Mouse (Mus musculus): ENCODE results near the gene Adh1.
A peak's percentile ranks its signal among the peaks of the same experiment; 100 is the strongest.

Gene Adh1

GRCm38 (mm10) chr3:138240942-138241341 lies 19.8 kb upstream of the Adh1 start:
- no peak for DNase-seq (ENCODE audit: low read depth, low spot score)

GRCm38 (mm10) chr3:138241371-138241770 lies 19.4 kb upstream of the Adh1 start:
- DNase-seq (ENCODE audit: low read depth, low spot score), result no peak

GRCm38 (mm10) chr3:138242021-138242726 lies 18.6 kb upstream of the Adh1 start:
- DNase-seq (ENCODE audit: low read depth, low spot score), result no peak

- DNase-seq (ENCODE audit: low read depth, low spot score), result no peak
Measured at GRCm38 (mm10) chr3:138242933-138243332, 17.9 kb upstream of the Adh1 start.

- DNase-seq (ENCODE audit: low read depth, low spot score), result no peak
Measured at GRCm38 (mm10) chr3:138244338-138244874, 16.4 kb upstream of the Adh1 start.

GRCm38 (mm10) chr3:138246511-138247020 lies 14.2 kb upstream of the Adh1 start:
- no peak for DNase-seq (ENCODE audit: low read depth, low spot score)

GRCm38 (mm10) chr3:138247241-138247640 lies 13.6 kb upstream of the Adh1 start:
- no peak for DNase-seq (ENCODE audit: low read depth, low spot score)

GRCm38 (mm10) chr3:138248011-138248410 lies 12.8 kb upstream of the Adh1 start:
- no peak for DNase-seq (ENCODE audit: low read depth, low spot score)

- no peak for DNase-seq (ENCODE audit: low read depth, low spot score)
Measured at GRCm38 (mm10) chr3:138248746-138249145, 12.0 kb upstream of the Adh1 start.

- no peak for DNase-seq (ENCODE audit: low read depth, low spot score)
Measured at GRCm38 (mm10) chr3:138251156-138251555, 9.6 kb upstream of the Adh1 start.

- no peak for DNase-seq (ENCODE audit: low read depth, low spot score)
Measured at GRCm38 (mm10) chr3:138254205-138254604, 6.6 kb upstream of the Adh1 start.

GRCm38 (mm10) chr3:138255366-138255765 lies 5.4 kb upstream of the Adh1 start:
- no peak for DNase-seq (ENCODE audit: low read depth, low spot score)

- no peak for DNase-seq (ENCODE audit: low read depth, low spot score)
Measured at GRCm38 (mm10) chr3:138255780-138256550, 4.8 kb upstream of the Adh1 start.

GRCm38 (mm10) chr3:138262568-138262967 lies 1.8 kb downstream of the Adh1 start:
- no peak for DNase-seq (ENCODE audit: low read depth, low spot score)

- no peak for DNase-seq (ENCODE audit: low read depth, low spot score)
Measured at GRCm38 (mm10) chr3:138263154-138263930, 2.6 kb downstream of the Adh1 start.

GRCm38 (mm10) chr3:138264648-138265047 lies 3.9 kb downstream of the Adh1 start:
- DNase-seq (ENCODE audit: low read depth, low spot score), result peak; percentile 29

- DNase-seq (ENCODE audit: low read depth, low spot score), result no peak
Measured at GRCm38 (mm10) chr3:138270507-138270906, 9.7 kb downstream of the Adh1 start.

- no peak for DNase-seq (ENCODE audit: low read depth, low spot score)
Measured at GRCm38 (mm10) chr3:138271297-138271696, 10.5 kb downstream of the Adh1 start.

GRCm38 (mm10) chr3:138273080-138273479 lies 12.3 kb downstream of the Adh1 start:
- no peak for DNase-seq (ENCODE audit: low read depth, low spot score)

- DNase-seq (ENCODE audit: low read depth, low spot score), result peak; percentile 74
Measured at GRCm38 (mm10) chr3:138275100-138275499, 14.3 kb downstream of the Adh1 start.

- no peak for DNase-seq (ENCODE audit: low read depth, low spot score)
Measured at GRCm38 (mm10) chr3:138282556-138282955, 21.8 kb downstream of the Adh1 start.

GRCm38 (mm10) chr3:138283831-138284230 lies 23.0 kb downstream of the Adh1 start:
- no peak for DNase-seq (ENCODE audit: low read depth, low spot score)

All from CD4-positive, CD25-positive, alpha-beta regulatory T cell, adult 2 months (primary cell).